Mouse (Mus musculus) layer of hippocampus, adult 18-20 months (tissue): ENCODE data around the gene Col4a3. TPM values are rescaled to one million over a fixed set of nuclear protein-coding genes. Genes with fewer than 3 reads are reported as not detected.

Experiments used
- DNase-seq, 2 experiments: peaks; one replicate each; pipeline ENCODE4 v3.0.0; 2022; ENCODE audit warnings: low spot score in 2 of 2
- total RNA-seq, 2 experiments: library from RNA; stranded (reverse); gene quantifications; 2 replicates each; pipeline ENCODE4 v1.2.3; 2021

Gene Col4a3
- total RNA-seq, 2 experiments from 2014 or later: 0.22 to 0.30 TPM

DNA sequence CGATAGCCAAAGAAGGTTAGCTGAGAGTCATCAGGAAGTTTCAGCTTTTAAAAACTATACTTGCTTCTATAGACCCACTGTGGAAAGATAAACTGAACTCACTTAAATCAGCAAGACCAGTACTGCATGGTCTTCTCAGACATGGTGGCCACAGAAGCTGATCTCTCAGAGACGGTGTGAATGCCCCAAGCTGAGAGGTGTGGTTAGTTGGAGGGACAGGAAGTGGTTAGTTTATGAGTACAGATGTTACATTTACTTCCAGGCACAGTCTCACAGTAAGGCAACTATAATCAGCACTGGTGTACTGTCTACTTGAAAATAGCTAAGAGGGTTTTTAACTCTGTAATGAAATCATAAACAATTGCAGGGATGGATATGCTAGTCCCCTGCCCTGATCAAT is 75.5 kb downstream of the Col4a3 start:
- DNase-seq: no peak

DNA sequence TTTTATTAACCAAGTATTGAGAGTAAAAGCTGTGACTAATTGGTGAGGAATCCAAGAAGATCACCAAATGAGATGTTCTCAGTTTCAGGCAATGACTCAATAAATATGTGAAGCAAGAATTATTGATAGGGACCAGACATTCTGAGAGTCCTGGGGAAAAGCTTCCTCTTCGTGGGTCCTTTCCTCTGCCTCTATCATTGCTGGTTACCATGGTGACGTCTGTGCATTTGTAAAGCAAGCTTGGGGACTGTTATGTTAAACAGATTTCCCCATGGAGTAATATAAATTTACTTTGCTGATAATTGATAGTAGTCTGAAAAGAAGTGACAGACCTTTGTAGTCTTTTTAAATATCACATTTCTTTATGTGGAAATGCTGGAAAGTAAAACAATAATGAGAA is 76.8 kb downstream of the Col4a3 start:
- DNase-seq: peak in 1 of 2 experiments; percentile 2

- no peak for DNase-seq
These were observed 99.6 kb downstream of the Col4a3 start for GRCm38 (mm10) chr1:82686328-82686727.

GRCm38 (mm10) chr1:82686866-82687265 is 100.1 kb downstream of the Col4a3 start:
- no peak for DNase-seq

GRCm38 (mm10) chr1:82687931-82688330 is 101.2 kb downstream of the Col4a3 start:
- DNase-seq: no peak

GRCm38 (mm10) chr1:82695915-82696314 is 109.2 kb downstream of the Col4a3 start:
- DNase-seq: no peak

GRCm38 (mm10) chr1:82717816-82718512 is 131.2 kb downstream of the Col4a3 start:
- DNase-seq: no peak

- peak; percentile 89 to 96 for DNase-seq
These were observed 137.8 kb downstream of the Col4a3 start, which contains the start of gene Mff for GRCm38 (mm10) chr1:82724339-82725025. Gene Mff, plus strand, starts transcription at chr1:82724890.

- no peak for DNase-seq
These were observed 138.5 kb downstream of the Col4a3 start for GRCm38 (mm10) chr1:82725026-82725874.

- DNase-seq: no peak
These were observed 139.1 kb downstream of the Col4a3 start for GRCm38 (mm10) chr1:82725875-82726185.

DNA sequence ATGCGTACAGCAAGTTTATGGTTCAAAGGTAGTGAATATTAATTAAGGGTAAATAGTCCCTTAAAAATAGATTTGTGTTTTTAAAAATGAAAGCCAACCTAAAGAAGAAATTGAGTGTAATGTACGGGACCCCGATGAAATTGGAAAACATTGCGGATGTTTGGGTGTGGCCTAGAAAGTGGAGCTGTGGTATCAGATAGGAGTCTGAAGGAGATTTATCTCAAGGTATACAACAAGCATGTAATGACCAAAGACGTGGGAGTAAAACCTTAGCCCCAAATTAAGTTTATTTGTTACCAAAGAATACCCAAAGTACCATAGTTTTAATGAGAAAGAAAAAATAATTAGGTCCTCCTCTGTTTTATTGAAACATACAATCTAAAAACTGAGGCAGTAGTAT is 139.8 kb downstream of the Col4a3 start:
- DNase-seq: no peak

GRCm38 (mm10) chr1:82733357-82733756 is 146.6 kb downstream of the Col4a3 start:
- no peak for DNase-seq

DNA sequence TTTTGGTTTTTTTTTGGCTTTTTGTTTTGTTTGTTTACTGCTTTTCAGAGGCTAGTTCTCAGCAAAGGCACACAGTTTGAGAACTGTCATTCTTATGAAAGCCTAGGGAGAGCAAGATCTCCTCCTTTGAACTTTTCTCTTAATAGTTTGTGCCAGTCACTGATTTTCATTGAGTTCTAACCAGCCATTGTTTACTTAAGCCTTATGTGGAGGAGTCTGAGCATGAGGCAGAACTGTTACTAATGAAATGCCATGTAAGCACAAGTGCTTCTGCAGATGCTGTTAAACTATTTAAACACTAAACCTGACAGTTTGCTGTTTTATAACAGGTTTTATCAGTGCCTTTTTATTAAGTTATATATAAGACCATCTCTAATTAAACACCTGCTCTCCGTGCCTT is 151.3 kb downstream of the Col4a3 start:
- no peak for DNase-seq

- DNase-seq: no peak
These were observed 154.8 kb downstream of the Col4a3 start for GRCm38 (mm10) chr1:82741539-82741938.

DNA sequence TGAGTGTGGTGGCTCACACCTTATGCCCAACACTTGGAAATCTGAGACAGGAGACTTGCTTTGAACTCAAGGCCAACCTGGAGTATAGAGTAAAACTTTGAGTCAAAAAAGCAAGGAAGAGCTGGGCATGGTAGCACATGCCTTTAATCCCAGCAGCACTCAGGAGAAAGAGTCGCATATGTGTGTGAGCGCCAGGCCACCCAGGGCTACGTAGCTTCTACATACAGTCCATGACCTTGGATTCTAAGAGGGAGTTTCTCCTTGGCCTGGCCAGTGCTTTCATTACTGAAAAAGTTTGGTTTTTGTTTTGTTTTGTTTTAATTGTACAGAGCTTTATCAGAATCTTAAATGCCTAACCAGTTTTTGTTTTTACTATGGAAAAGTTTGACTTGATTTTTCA is 157.2 kb downstream of the Col4a3 start:
- DNase-seq: no peak

DNA sequence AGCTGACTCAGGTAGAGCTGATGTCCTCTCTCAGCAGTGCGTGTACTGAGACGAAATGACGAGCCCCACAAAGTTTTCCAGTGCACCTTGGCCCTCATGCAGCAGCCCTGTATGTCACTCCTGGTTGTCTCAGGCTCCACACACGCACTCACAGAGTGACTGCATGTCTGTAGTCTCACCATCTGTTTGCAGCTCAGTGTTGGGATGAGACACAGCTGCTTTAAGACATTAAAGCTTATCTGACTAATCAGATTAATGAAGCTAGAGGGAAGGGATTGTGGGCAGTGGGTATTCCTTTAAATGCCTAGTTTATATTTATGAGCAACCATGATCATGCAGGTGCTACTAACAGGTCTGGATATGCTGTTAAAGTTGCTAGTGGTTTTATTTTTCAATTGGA is 159.7 kb downstream of the Col4a3 start:
- DNase-seq: peak in 1 of 2 experiments; percentile 25

- DNase-seq: no peak
These were observed 161.2 kb downstream of the Col4a3 start for GRCm38 (mm10) chr1:82747714-82748452.

DNA sequence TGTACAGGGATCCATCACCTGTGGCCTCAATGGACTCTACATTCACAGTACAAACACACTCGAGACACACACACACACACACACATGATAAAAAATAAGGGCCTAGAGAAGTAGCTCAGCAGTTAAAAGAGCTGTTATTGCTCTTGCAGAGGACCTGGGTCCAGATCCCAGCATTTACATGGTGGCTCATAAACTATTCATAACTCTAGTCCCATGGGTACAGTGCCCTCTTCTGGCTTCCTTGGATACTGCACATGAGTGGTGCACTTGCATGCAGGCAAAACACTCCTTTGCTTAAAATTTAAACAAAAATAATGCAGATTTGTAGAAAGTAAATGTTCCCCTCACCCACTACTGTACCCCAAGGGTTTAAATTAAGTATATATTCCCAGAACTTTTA is 172.8 kb downstream of the Col4a3 start:
- DNase-seq: no peak

DNA sequence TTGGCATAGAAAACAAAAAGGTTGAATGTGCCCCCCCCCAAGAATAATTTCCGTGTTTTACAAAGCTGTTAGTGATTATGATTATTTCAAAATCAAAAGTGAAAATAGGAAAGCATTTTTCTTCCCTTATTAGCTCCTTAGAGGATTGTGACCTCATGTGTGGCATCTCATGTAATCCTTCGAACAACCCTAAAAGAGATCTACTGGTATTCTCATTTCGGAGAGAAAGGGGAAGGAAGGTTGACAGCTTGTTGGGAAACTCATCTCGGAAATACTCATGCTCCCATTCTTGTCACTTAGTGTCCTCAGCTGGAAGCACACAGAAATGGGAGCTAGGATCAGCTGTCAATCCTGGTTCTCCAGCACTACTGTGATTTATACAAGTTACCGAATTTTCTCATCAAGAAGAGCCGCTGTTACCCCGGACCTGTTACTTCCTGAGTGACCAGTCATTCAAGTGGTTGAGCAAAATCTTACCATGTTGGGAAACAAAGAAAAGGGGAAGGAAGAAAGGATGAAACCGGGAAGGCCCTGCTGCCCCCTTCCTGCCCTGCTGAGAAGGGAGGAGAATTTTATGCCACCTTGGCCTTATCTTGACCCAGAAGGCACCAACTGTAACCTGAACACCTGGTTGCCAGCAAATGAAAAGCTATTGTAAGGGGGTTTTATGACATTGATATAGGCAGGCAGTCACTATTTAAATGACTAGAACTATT is 174.9 kb downstream of the Col4a3 start:
- no peak for DNase-seq

- DNase-seq: no peak
These were observed 175.6 kb downstream of the Col4a3 start for GRCm38 (mm10) chr1:82762274-82762673.

- DNase-seq: no peak
These were observed 179.5 kb downstream of the Col4a3 start for GRCm38 (mm10) chr1:82766227-82766626.
